Mouse (Mus musculus): Measurements from ENCODE around the gene Ap3s2. TPM values are rescaled to one million over a fixed set of nuclear protein-coding genes. Genes with fewer than 3 reads are reported as not detected.

The Ap3s2 gene
- total RNA-seq, 2 experiments from 2014 or later = 24.7 to 25.7 TPM

- no peak for DNase-seq
Observed at GRCm38 (mm10) chr7:79890436-79891221, 29.8 kb downstream of the Ap3s2 start.

DNA sequence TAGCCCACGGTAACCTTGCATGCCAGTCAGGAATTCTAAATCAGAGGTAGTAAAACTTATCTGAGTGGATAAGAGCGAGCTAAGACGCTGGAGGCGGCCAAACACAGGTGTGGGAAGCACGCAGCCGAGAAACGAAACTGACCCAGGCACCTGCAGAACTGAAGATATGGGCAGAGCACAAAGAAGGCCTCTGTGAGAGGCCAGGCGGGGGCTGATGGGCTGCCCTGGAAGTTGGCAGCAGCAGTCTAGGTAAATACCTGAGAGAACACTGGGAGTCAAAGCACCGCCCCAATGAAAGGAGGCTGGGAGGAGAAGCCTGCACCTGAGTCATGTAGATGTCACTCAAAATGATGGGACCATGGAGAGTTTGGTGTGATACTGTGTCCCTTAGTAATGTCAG is 31.8 kb downstream of the Ap3s2 start:
- no peak for DNase-seq

GRCm38 (mm10) chr7:79883613-79884334 is 36.7 kb downstream of the Ap3s2 start:
- DNase-seq = no peak

GRCm38 (mm10) chr7:79881901-79882300 is 38.5 kb downstream of the Ap3s2 start:
- no peak for DNase-seq

- peak; percentile 42 to 65 for DNase-seq
Observed at GRCm38 (mm10) chr7:79880998-79881397, 39.5 kb downstream of the Ap3s2 start.

GRCm38 (mm10) chr7:79880033-79880432 is 40.4 kb downstream of the Ap3s2 start:
- no peak for DNase-seq

DNA sequence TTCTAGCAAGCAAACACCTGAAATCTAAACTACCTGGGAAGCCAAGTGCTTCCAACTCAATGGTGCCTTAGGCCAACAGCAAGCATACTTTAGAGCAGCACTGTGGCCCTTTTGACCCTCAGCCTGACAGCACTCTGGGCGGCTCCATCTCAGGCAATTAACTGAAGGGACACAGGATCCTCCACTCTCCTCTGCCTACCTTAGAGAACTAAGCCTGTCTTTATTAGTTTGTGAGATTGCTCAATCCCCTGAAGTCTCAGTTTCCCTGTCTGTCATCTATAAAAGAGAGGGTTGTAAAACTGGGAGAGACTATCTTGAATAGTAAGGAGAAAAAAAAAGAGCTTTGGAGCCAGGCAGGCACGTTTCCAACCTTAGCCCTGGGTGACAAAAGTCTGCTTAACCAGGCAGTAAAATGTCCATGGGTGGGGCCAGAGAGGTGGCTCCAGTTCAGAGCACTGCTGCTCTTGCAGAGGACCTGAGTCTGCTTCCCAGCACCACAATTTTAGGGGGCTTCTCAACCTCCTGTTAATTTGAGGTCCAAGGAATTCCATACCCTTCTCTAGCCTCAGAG is 41.9 kb downstream of the Ap3s2 start:
- no peak for DNase-seq

DNA sequence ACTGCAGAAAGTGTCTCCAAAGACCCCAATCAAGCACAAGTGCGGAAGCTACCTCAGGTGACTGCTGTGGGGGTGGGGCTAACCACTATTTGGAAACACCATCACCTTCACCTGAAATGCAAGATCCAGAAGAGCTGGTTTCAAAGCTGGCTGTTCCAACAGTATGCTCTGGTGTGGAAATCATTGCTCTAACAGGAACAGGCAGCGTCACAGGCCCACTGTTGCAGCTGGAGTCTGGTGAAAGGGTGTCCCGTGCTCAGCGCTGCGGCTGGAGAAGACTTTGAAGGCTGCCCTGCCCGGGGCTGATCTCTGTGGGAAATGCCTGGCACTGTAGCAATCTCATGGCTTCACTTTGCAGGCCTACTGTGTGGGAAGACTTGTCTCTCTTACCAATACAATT is 47.0 kb downstream of the Ap3s2 start:
- no peak for DNase-seq

- DNase-seq = no peak
Observed at GRCm38 (mm10) chr7:79871797-79872345, 48.6 kb downstream of the Ap3s2 start.

DNA sequence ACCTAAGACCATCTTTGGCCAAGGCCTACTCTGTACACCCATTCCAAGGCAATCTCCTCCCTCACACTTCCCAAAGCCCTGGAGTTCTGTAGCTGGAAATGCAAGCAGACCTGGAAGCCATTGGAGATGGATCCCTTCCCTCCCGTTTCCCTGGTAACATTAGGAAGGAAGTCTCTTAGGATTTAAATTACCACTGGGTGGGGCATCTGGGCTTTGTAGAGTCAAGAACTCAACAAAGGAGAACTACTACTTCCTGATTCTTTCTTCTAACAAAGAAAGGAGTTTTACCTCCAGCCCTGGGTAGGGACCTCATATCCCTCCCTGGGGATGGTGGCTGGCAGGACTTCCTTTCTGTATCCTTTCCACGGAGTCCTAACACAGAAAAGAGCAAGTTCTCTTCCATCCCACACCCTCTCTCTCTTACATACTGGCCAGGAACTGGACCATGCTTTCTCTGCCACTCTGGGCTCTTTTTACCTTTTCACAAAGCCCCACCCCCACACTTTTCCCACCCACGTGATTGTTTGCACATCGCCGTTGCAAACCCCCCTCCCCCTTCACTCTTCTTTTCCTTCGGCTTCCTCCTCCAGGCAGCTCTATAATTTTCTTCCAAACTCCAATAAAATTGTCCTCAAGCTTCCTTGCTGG is 51.3 kb downstream of the Ap3s2 start:
- no peak for DNase-seq

DNA sequence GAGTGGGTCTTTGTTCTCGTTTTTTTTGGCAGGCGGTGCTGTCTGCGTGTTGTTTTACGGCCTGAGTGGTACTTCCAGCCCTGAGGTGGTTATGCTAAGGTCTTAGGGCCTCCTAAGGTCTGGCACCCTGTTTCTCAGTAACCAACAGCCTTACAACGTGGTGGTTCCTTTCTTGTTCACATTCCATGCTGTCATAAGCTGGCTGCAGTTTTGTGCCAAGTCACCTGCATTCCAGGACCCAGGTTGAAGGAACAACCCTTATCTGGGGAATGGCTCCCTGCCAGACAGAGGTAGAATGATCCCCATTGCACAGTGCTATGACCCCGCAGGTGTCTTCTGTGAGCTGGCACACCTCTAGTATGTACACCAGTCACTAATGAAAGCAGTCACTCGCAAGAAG is 52.0 kb downstream of the Ap3s2 start:
- DNase-seq = no peak

DNA sequence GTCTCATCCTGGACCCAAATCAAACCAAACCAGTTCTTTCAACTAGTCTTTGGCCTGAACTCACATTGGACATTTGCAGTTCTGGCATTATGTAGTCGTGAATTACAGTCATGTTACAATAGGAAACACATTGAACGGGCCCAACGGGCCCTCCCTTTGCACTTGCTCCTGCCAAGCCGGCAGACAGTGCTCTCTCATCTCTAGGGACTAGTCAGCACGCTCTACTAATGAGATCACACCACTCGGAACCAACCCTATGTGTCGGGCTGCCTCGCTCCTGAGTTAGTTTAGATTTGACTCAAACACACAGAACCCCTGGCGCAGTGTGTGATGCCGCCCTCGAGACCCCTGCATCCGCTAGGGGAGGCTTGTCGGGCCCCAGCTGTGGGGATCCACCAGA is 52.6 kb downstream of the Ap3s2 start:
- DNase-seq = peak; percentile 56 to 70

DNA sequence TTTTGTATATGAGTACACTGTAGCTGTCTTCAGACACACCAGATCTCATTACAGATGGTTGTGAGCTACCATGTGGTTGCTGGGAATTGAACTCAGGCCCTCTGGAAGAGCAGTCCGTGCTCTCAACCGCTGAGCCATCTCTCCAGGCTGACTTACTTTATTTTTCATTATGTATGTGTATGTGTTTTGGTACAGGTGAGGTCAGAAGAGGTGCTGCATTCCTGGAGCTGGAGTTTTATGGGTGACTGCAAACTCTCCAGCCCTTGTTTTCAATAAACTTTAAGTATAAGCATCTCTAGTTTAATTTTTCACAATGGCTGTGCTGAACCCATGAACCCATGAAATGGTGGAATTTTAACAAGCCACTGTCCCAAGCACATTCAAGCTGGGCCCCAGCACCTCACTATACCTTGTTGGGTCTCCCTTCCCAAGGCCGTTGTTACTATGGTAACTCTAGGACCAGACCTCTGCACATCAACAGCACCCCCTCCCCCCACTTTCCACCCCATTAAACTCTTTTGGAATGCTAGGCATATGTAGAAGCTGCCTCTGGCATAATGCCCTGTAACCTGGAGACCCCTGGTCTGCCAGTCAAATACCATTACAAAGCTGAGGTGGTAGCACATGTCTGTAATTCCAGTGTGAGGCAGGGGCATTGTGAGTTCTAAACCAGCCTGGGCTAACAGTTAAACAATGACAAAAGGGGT is 54.0 kb downstream of the Ap3s2 start:
- DNase-seq = no peak

DNA sequence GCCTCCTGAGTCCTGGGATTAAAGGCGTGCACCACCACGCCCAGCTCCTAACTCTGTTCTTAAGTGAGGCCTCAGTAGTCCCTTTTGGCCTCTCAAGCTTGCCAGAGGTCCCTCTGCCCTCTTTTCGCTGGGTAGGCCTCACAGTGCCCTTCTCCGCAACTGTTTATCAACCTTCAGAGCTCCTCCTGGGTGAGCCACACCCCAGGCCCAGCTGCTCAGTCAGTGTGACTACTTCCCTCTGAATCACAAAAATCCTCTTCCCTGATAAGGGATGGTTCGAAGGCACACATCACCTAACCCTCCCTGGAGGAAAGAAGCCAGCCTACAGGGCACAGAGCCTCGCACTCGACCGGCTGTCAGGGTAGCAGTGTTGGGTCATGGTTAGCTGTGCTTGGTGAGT is 58.7 kb downstream of the Ap3s2 start:
- no peak for DNase-seq

DNA sequence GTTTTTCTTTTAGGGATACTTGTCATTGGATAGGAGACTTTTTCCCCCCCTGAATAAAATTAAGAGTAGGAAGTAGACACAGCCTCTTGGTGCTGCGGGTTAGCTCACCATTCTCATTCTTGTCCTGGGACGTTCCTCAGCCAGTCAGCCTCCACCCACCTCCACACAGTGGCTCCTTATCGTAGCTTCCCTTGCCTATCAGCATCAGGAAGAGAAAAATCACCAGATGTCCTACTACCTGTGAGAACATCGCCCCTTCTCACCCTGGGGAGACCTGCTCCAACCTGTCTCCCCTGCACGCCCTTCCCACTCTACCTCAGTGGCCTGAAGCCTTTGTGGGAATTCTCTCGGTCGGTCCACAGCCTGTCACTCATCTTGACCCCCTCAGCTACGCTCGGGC is 59.6 kb downstream of the Ap3s2 start, which contains the start of gene Anpep:
Anpep (minus strand) TSS at position 249 of the 400 bp plus-strand sequence.
- DNase-seq = no peak

GRCm38 (mm10) chr7:79858956-79859630 is 61.4 kb downstream of the Ap3s2 start:
- DNase-seq = peak; percentile 33 to 56

DNA sequence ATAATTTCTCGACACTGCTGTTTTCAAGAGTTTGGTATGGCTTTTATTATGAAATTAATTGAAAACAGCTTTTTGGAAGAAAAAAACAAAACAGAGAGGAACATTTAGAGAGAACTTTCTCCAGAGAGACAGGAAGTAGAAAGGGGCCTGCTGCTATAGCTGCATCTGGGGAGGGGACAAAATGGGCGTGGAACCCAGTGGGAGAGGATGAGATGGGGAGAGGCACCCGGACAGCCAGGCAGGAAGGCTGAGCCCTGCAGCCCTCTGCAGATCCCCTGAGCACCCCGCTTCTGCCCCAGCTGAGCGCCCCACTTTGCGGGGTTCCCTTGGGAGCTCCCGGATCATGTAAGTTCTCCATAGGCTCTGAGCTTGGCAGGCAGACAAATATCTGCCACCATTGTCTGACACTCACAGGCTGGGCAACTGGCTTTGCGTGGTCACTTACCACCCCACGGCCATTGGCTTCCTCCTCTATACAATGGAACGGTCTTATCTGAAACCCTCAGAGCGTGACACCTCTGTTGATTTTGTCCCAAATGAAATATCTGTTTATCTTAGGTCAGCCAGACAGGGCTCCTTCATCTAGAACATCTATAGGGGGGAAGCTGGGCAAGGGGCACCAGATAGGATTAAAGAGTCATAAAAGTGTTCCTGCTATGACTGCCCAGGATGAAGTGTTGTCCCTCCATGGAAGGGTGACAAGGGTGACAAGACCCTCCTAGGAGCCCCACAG is 62.1 kb downstream of the Ap3s2 start:
- DNase-seq = peak; percentile 40 to 60

DNA sequence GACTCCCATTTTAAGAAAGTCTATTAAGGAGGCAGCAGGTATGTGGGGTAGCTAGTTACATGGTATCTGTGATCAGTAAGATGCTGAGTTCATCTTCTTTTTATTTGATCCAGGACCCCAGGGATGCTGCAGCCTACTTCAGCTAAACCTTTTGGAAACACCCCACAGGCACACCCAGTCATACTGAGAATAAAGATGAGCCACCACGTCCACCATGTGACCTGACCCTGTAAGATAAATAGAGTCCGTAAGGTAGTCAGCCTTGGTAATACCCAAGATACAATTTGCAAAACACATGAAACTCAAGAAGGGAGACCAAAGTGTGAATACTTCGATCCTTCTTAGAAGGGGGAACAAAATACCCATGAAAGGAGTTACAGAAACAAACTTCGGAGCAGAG is 64.1 kb downstream of the Ap3s2 start:
- DNase-seq = no peak

- peak; percentile 52 to 61 for DNase-seq
Observed at GRCm38 (mm10) chr7:79847456-79848451, 72.7 kb downstream of the Ap3s2 start.
